Mouse (Mus musculus): ENCODE measurements around the gene Amigo1. TPM values are rescaled to one million over a fixed set of nuclear protein-coding genes. Genes with fewer than 3 reads are reported as not detected.

The Amigo1 gene
- polyA plus RNA-seq, 1 experiment = 6.2 TPM

DNA sequence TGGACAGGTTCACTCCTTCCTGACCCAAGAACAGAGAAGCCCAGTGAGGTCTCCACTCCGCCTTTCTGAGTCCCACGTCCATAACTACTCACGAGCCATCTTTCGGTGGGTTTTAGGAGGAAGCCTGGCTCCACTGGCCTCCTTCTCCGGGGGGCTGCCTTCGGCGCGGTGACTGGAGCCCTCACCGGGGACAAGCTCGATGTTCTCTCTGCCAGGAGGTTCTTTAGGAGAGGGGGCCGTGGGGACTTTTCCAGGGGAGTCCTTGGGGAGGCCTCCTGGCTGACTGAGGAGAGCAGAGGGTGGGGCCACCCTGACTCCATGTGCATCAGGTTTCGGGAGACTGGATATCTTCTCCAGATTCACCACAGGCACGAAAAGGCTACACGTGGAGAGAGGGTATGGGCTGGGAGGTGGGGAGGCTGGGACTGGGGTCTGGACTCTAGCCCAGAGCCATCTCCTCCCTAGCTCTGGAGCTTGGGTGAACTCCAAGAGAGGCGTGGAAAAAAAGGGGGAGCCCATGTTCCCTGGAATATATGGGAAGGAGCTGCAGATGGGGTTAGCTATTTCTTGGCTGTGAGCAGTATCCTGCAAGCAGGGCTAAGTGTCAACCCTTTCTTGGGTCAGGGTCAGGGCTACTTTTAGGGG, 20.7 kb downstream of the Amigo1 start:
- Histone ChIP-seq H3K27ac (ENCODE audit: insufficient read depth, low read length) (no peak overlapping the region), H3K4me3 (ENCODE audit: extremely low read depth, insufficient read depth, insufficient read length) (no peak overlapping the region), H3K27me3 (ENCODE audit: control insufficient read depth, insufficient read depth, low read length) (no peaks in the 10 kb centered on the region), H3K36me3 (ENCODE audit: control insufficient read depth, insufficient read depth, low read length) (no peaks in the 10 kb centered on the region), H3K4me1 (ENCODE audit: control insufficient read depth, insufficient read depth, insufficient read length) (peaks cover 7% of the 10 kb centered on the region; the same call in 1 of the 2 replicates)
- DNase-seq (ENCODE audit: low read depth in 1 of 2, low spot score in 2 of 2) = no peak
- 92% methylated on average over 15 of the region's 15 CpGs for WGBS
- TF ChIP-seq CTCF (IDR thresholded peaks at IDR 0.05; ENCODE audit: extremely low read depth, insufficient read depth, insufficient read length, insufficient replicate concordance) (no peak), POLR2A (IDR thresholded peaks at IDR 0.05; ENCODE audit: low read depth, low read length) (no peak)

GRCm38 (mm10) chr3:108209001-108209400, 22.9 kb downstream of the Amigo1 start:
- no peak for DNase-seq (ENCODE audit: low read depth in 1 of 2, low spot score in 2 of 2)
- TF ChIP-seq CTCF (IDR thresholded peaks at IDR 0.05; ENCODE audit: extremely low read depth, insufficient read depth, insufficient read length, insufficient replicate concordance) (no peak), POLR2A (IDR thresholded peaks at IDR 0.05; ENCODE audit: low read depth, low read length) (no peak)
- H3K4me1 ChIP-seq (ENCODE audit: control insufficient read depth, insufficient read depth, insufficient read length) = peaks cover 7% of the 10 kb centered on the region; the same call in 1 of the 2 replicates
- H3K27me3 ChIP-seq (ENCODE audit: control insufficient read depth, insufficient read depth, low read length) = no peaks in the 10 kb centered on the region
- 83% methylated on average over 3 of the region's 3 CpGs for WGBS
- no peak overlapping the region for H3K4me3 ChIP-seq (ENCODE audit: extremely low read depth, insufficient read depth, insufficient read length)
- no peak overlapping the region for H3K27ac ChIP-seq (ENCODE audit: insufficient read depth, low read length)
- no peaks in the 10 kb centered on the region for H3K36me3 ChIP-seq (ENCODE audit: control insufficient read depth, insufficient read depth, low read length)

GRCm38 (mm10) chr3:108209536-108209935, 23.4 kb downstream of the Amigo1 start:
- no peaks in the 10 kb centered on the region for H3K27me3 ChIP-seq (ENCODE audit: control insufficient read depth, insufficient read depth, low read length)
- peaks cover 7% of the 10 kb centered on the region; the same call in 1 of the 2 replicates for H3K4me1 ChIP-seq (ENCODE audit: control insufficient read depth, insufficient read depth, insufficient read length)
- peak overlapping the region; percentile 85 for H3K4me3 ChIP-seq (ENCODE audit: extremely low read depth, insufficient read depth, insufficient read length)
- no peaks in the 10 kb centered on the region for H3K36me3 ChIP-seq (ENCODE audit: control insufficient read depth, insufficient read depth, low read length)
- 12% methylated on average over 8 of the region's 8 CpGs for WGBS
- no peak for TF ChIP-seq POLR2A (IDR thresholded peaks at IDR 0.05; ENCODE audit: low read depth, low read length)
- no peak for TF ChIP-seq CTCF (IDR thresholded peaks at IDR 0.05; ENCODE audit: extremely low read depth, insufficient read depth, insufficient read length, insufficient replicate concordance)
- H3K27ac ChIP-seq (ENCODE audit: insufficient read depth, low read length) = no peak overlapping the region
- no peak for DNase-seq (ENCODE audit: low read depth in 1 of 2, low spot score in 2 of 2)

DNA sequence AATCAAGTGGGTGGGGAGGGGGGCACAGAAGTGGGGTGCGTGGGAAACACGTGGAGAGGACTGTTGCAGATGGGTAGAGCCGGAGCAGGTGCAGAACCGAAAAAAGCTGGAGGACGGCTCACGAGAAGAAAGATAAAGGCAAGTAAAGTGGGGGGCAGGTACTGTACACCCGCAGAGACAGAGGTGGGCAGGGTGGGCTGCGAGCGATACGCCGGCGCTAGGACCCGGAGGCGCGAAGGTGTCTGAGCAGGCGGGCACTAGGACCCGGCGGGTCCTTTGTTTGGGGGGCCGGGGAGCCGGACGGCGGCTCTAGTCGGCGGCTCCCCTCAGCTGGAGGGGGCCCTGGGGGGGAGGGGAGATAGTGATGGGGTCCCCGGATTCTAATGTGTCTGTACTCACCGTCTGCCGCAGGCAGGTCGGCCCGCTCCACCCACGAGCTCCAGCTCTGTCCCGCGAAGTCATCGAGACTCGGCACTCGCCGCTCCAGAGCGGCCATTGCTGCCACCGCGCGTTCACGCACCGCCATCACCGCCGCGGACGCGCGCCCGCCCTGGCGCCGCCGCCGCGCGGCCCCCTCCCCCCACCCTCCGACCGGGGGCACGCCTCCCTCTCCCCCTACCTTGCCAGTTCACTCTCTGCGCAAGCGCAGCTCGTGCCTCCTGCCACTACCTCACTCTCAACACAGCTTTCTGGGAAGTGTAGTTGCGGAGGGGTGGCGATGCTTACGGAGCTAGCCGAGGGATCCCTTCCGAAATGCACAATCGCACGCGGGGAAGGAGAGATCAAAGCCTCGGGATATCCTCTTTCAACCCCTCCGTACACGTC, 24.0 kb downstream of the Amigo1 start:
- Histone ChIP-seq H3K27ac (ENCODE audit: insufficient read depth, low read length) (peak overlapping the region; percentile 90), H3K36me3 (ENCODE audit: control insufficient read depth, insufficient read depth, low read length) (no peaks in the 10 kb centered on the region), H3K4me1 (ENCODE audit: control insufficient read depth, insufficient read depth, insufficient read length) (peaks cover 7% of the 10 kb centered on the region; the same call in 1 of the 2 replicates), H3K27me3 (ENCODE audit: control insufficient read depth, insufficient read depth, low read length) (no peaks in the 10 kb centered on the region), H3K4me3 (ENCODE audit: extremely low read depth, insufficient read depth, insufficient read length) (peak overlapping the region; percentile 85)
- 2% methylated on average over 72 of the region's 72 CpGs for WGBS
- TF ChIP-seq CTCF (IDR thresholded peaks at IDR 0.05; ENCODE audit: extremely low read depth, insufficient read depth, insufficient read length, insufficient replicate concordance) (no peak), POLR2A (IDR thresholded peaks at IDR 0.05; ENCODE audit: low read depth, low read length) (peak; percentile 54)
- peak; percentile 91 to 94 for DNase-seq (ENCODE audit: low read depth in 1 of 2, low spot score in 2 of 2)

DNA sequence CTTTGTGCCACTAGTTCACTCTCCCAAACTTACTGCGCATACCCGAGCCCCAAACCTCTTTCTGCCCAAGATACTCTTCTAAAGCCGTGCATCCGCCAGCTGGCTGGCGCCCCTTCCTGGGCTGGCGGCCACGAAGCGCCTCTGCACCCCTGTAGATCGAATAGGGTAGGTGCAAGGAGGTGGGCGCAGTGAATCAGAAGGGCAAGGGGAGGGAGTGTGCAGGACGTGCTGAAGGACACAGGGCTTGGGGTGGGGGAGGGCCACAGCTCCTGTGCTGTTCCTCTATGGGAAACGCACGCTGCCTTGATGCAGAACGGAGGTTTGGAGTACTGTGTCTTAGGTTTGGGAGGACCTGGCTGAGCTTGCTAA, 24.6 kb downstream of the Amigo1 start, which contains the start of gene Atxn7l2:
TSS of gene Atxn7l2 (minus strand) at position 164 of the 369 bp plus-strand sequence.
- Histone ChIP-seq H3K4me3 (ENCODE audit: extremely low read depth, insufficient read depth, insufficient read length) (peak within 1 kb of the TSS; percentile 85), H3K36me3 (ENCODE audit: control insufficient read depth, insufficient read depth, low read length) (no peaks in the 10 kb centered on the region), H3K4me1 (ENCODE audit: control insufficient read depth, insufficient read depth, insufficient read length) (peaks cover 7% of the 10 kb centered on the region; the same call in 1 of the 2 replicates), H3K27me3 (ENCODE audit: control insufficient read depth, insufficient read depth, low read length) (no peaks in the 10 kb centered on the region), H3K27ac (ENCODE audit: insufficient read depth, low read length) (peak within 1 kb of the TSS; percentile 90)
- WGBS = 0% methylated on average over 14 of the region's 14 CpGs
- DNase-seq (ENCODE audit: low read depth in 1 of 2, low spot score in 2 of 2) = no peak
- TF ChIP-seq POLR2A (IDR thresholded peaks at IDR 0.05; ENCODE audit: low read depth, low read length) = no peak
- TF ChIP-seq CTCF (IDR thresholded peaks at IDR 0.05; ENCODE audit: extremely low read depth, insufficient read depth, insufficient read length, insufficient replicate concordance) = no peak; the same call in 1 of the 2 replicates

DNA sequence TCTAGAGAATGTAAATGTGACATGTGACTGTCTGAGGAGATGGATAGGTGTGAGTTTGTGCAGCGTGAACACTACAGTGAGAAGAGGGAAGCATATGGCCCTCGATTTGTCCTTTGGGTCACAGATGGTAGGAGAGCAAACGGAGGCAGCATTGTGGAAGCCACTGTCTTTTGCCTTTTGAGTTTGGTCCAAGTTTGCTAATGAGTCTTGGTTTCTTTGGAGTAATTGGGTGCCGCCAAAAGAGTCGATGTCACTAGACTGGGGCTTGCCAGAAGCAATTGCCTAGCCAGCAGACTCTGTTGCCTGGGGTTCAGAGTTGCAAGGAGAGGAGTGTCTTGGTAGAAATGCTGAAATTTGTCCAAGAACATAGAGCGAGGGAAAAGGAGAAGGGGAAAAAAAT, 25.7 kb downstream of the Amigo1 start:
- Histone ChIP-seq H3K27ac (ENCODE audit: insufficient read depth, low read length) (no peak overlapping the region), H3K4me3 (ENCODE audit: extremely low read depth, insufficient read depth, insufficient read length) (no peak overlapping the region), H3K27me3 (ENCODE audit: control insufficient read depth, insufficient read depth, low read length) (no peaks in the 10 kb centered on the region), H3K36me3 (ENCODE audit: control insufficient read depth, insufficient read depth, low read length) (no peaks in the 10 kb centered on the region), H3K4me1 (ENCODE audit: control insufficient read depth, insufficient read depth, insufficient read length) (peaks cover 7% of the 10 kb centered on the region; the same call in 1 of the 2 replicates)
- 93% methylated on average over 6 of the region's 6 CpGs for WGBS
- TF ChIP-seq POLR2A (IDR thresholded peaks at IDR 0.05; ENCODE audit: low read depth, low read length) = no peak
- TF ChIP-seq CTCF (IDR thresholded peaks at IDR 0.05; ENCODE audit: extremely low read depth, insufficient read depth, insufficient read length, insufficient replicate concordance) = no peak
- no peak for DNase-seq (ENCODE audit: low read depth in 1 of 2, low spot score in 2 of 2)
